Mouse (Mus musculus) olfactory bulb, adult 2 months (tissue): ENCODE measurements at regions not wholly inside any gene's neighbourhood (a gene's known extent, or its start where the extent isn't known, plus 50 kb on each side); places are given as distances from the start of the nearest gene placed in this dataset.

Source experiments
- H3K27ac ChIP-seq: fragments of 200-500 bp; 2 replicates; pipeline ENCODE4 v1.5.1; 2012; ENCODE audit warnings: low read depth, low read length; ENCODE audit not compliant: insufficient read depth
- H3K4me1 ChIP-seq: fragments of 200-500 bp; 2 replicates; pipeline ENCODE4 v1.6.1; 2012; ENCODE audit warnings: low read length; ENCODE audit not compliant: control insufficient read depth, insufficient read depth
- H3K4me3 ChIP-seq: fragments of 200-500 bp; 2 replicates; pipeline ENCODE4 v1.5.1; 2012; ENCODE audit warnings: mild to moderate bottlenecking, low read depth, low read length, moderate library complexity; ENCODE audit not compliant: insufficient read depth
- CTCF ChIP-seq: fragments of 200-500 bp; IDR thresholded peaks from 2 replicates; pipeline ENCODE4 v1.5.1; 2012; ENCODE audit warnings: low read depth, mild to moderate bottlenecking, low read length, moderate library complexity; ENCODE audit not compliant: insufficient read depth
- POLR2A ChIP-seq: fragments of 200-500 bp; IDR thresholded peaks from 2 replicates; pipeline ENCODE4 v1.6.1; 2012; ENCODE audit warnings: mild to moderate bottlenecking, low read depth, low read length, moderate library complexity; ENCODE audit not compliant: insufficient read depth
- WGBS: fragments of 180-500 bp; shearing (Covaris S2); methylation state at CpG from one replicate; pipeline ENCODE4 v1.1.7; 2018; 5-methylcytosine and 5-hydroxymethylcytosine counted together

- whole genome bisulfite sequencing = 81% methylated on average over 4 of the region's 4 CpGs
- TF ChIP-seq POLR2A (no peak), CTCF (no peak)
- no peak overlapping the region for H3K4me3 ChIP-seq
- H3K27ac ChIP-seq = no peak overlapping the region
- no peaks in the 10 kb centered on the region for H3K4me1 ChIP-seq
Observed at GRCm38 (mm10) chr3:29890764-29891163, 657.0 kb downstream of the Mecom start.

GRCm38 (mm10) chr3:29890286-29890685 lies 657.5 kb downstream of the Mecom start:
- H3K27ac ChIP-seq = no peak overlapping the region
- H3K4me3 ChIP-seq = no peak overlapping the region
- TF ChIP-seq POLR2A = no peak
- TF ChIP-seq CTCF = no peak
- no peaks in the 10 kb centered on the region for H3K4me1 ChIP-seq
- WGBS = 94% methylated on average over 1 of the region's 1 CpGs

GRCm38 (mm10) chr3:29889638-29890037 lies 658.2 kb downstream of the Mecom start:
- Histone ChIP-seq H3K4me1 (no peaks in the 10 kb centered on the region), H3K27ac (no peak overlapping the region), H3K4me3 (no peak overlapping the region)
- WGBS = 90% methylated on average over 2 of the region's 2 CpGs
- TF ChIP-seq CTCF (no peak), POLR2A (no peak)

GRCm38 (mm10) chr3:29879966-29880365 lies 667.8 kb downstream of the Mecom start:
- Histone ChIP-seq H3K4me3 (no peak overlapping the region), H3K4me1 (no peaks in the 10 kb centered on the region), H3K27ac (no peak overlapping the region)
- no peak for TF ChIP-seq CTCF
- no peak for TF ChIP-seq POLR2A
- 36% methylated on average over 3 of the region's 3 CpGs for WGBS

GRCm38 (mm10) chr3:29875768-29876167 lies 672.0 kb downstream of the Mecom start:
- WGBS = 71% methylated on average over 5 of the region's 5 CpGs
- Histone ChIP-seq H3K4me1 (no peaks in the 10 kb centered on the region), H3K4me3 (no peak overlapping the region), H3K27ac (no peak overlapping the region)
- TF ChIP-seq CTCF = no peak
- no peak for TF ChIP-seq POLR2A

- Histone ChIP-seq H3K4me3 (no peak overlapping the region), H3K27ac (no peak overlapping the region), H3K4me1 (no peaks in the 10 kb centered on the region)
- no peak for TF ChIP-seq CTCF
- no peak for TF ChIP-seq POLR2A
- WGBS = 87% methylated on average over 4 of the region's 4 CpGs
Observed at GRCm38 (mm10) chr3:29862437-29862836, 685.4 kb downstream of the Mecom start.

- whole genome bisulfite sequencing = 46% methylated on average over 3 of the region's 3 CpGs
- H3K4me3 ChIP-seq = no peak overlapping the region
- TF ChIP-seq POLR2A (no peak), CTCF (no peak)
- no peak overlapping the region for H3K27ac ChIP-seq
- no peaks in the 10 kb centered on the region for H3K4me1 ChIP-seq
Observed at GRCm38 (mm10) chr3:29852465-29852864, 695.3 kb downstream of the Mecom start.

- H3K4me1 ChIP-seq = no peaks in the 10 kb centered on the region
- H3K27ac ChIP-seq = no peak overlapping the region
- H3K4me3 ChIP-seq = no peak overlapping the region
- 45% methylated on average over 4 of the region's 4 CpGs for whole genome bisulfite sequencing
- TF ChIP-seq CTCF = no peak
Observed at GRCm38 (mm10) chr3:29835432-29835831, 712.4 kb downstream of the Mecom start.

GRCm38 (mm10) chr3:29834884-29835283 lies 712.9 kb downstream of the Mecom start:
- 41% methylated on average over 2 of the region's 2 CpGs for WGBS
- TF ChIP-seq CTCF (no peak), POLR2A (no peak)

GRCm38 (mm10) chr3:29831346-29831745 lies 716.5 kb downstream of the Mecom start:
- H3K27ac ChIP-seq = no peak overlapping the region
- 81% methylated on average over 1 of the region's 1 CpGs for WGBS
- TF ChIP-seq POLR2A (no peak), CTCF (no peak)
- H3K4me1 ChIP-seq = no peaks in the 10 kb centered on the region
- H3K4me3 ChIP-seq = no peak overlapping the region

More at GRCm38 (mm10) chr3:29834884-29835283, 712.9 kb downstream of the Mecom start:
- Histone ChIP-seq H3K27ac (no peak overlapping the region), H3K4me3 (no peak overlapping the region), H3K4me1 (no peaks in the 10 kb centered on the region)
